Mouse (Mus musculus) urinary bladder, postnatal 36 days (tissue): ENCODE measurements around the gene Nkd2.
A peak's percentile ranks its signal among the peaks of the same experiment; 100 is the strongest.

ENCODE experiments used
- DNase-seq, 2 experiments: peaks; one replicate each; pipeline ENCODE4 v3.0.0; 2022; ENCODE audit warnings: low spot score in 2 of 2, mixed read lengths in 1 of 2

Gene Nkd2

DNA sequence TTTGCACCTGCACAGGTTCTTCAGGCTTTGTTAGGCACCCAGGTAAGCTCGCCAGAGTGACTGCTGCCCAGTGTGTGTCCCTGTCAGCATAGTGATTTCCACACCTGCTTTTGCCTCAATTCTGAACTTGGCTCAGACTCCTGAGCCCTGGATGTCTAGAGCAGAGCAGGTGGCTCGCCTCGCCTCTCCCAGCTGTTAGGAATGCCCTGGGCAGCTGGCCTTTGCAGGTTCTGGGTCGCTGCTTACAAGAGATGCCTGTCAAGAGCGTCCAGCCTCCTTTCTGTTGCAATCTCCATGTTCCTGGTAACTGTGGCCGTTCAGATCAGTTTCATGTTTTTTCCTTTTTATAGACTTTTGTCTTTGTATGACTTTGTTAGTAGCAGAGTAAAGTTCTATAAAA is 31.1 kb downstream of the Nkd2 start:
- DNase-seq: no peak

DNA sequence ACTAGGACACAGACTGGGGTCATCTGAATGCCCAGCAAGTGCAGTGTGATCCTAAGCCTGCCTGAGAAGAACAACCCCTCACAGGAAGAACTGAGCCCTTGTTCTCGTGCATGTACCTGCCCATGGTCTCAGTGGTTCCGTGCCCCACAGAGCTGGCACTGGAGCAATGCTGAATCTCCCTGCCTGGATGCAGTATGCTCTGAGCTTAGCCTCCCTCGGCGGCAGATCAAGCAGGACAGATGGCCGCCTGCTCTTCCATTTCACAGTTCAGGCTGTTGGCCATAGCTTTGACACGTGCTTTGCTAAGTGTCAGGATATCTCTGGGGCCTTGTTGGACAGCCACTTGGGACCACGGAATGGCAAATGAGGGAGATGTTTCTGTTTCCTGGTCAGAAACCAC is 33.2 kb downstream of the Nkd2 start:
- DNase-seq: no peak

DNA sequence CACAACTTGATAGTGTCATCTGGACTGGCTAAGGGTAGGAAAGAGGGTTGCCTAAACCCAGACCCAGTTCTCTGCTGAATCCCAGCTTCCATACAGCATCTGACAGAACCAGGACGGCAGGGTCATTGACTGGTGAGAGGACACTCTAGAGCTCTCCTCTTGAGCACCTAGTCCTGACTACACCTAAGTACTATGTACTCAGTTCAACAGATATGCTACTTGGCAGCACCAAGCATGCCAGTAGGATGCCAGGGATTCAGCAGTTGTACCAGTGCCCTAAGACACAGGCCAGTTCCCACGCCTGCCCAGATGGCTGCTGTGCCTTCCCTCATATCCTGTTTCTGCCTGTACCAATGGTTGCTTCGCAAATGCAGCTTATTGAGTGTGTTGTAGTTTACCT is 34.5 kb downstream of the Nkd2 start:
- no peak for DNase-seq

- DNase-seq: no peak
Observed at GRCm38 (mm10) chr13:73804914-73805313, 42.5 kb downstream of the Nkd2 start.

DNA sequence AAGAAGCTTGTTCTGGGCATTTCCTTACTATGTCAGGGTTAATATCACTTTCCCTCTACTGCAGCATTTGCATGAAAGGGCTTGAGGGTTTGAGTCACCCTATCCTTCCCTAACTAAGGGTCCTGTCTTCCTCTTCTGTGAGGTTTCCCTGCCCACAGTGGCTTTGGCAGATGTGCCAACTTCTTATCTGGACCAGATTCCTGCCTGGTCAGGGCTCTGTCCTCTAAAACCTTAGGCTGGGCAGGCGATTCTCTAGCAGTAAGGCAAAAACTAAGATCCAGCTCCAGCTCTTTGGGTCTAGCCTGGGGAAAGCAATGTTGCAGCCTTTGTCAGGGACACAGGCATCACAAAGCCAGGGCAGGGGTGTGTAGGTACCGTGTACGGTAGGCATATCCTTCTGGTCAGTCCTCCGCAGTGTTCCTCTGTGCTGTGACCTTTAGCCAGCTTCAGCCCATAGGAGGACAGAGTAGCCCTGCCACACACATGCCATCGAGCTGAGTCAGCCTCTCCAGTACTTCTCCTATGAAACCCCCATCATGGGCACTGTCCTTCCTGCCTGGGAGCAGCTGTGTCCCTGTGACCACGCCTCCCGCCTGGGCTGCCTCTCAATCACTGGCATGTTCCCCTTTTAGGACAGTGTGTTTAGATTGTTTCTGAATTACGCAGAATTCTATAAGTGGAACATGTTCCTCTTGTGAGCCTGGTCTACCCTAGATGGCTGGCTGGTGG is 43.8 kb downstream of the Nkd2 start:
- DNase-seq: peak; percentile 28 to 50

DNA sequence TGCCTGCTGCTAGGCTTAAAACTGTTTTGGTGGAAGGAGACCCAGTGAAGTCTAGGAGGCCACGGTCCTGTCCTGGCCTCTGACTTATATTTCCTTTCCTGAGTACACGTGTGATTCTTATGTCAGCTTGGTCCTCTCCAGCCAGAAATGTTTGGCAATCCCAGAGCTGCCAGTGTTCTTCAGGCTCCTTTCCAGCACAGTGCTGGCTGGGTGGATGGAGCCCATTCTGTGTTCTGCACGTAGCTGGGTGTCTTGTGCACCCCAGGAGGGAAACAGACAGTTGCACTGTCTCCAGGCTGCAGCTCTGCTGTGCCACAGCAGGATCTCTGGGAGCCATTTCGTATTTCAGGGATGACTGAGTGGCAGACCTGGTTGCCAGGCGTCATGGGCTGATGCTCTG is 48.3 kb downstream of the Nkd2 start:
- DNase-seq: peak in 1 of 2 experiments; percentile 13

- DNase-seq: no peak
Observed at GRCm38 (mm10) chr13:73793171-73793570, 54.3 kb downstream of the Nkd2 start.

DNA sequence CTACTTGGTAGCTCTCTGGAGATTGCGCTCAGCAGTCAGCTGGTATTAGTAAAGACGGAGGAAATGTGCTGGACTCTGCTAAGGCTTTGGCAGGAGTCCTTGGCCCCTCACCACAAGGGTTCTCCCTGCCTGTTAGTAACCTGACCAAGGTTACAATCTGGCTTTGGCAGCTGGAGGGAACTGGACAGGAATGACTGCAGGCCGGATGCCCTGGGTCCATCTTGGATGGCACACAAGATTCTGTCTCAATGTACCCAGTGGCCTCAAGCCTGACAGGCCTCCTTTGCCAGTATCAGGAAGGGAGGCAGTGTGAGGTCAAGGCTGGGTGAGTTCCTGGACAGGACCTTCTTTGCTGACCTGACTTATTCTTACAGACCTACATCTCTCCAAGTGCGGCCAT is 55.3 kb downstream of the Nkd2 start:
- DNase-seq: peak in 1 of 2 experiments; percentile 23

DNA sequence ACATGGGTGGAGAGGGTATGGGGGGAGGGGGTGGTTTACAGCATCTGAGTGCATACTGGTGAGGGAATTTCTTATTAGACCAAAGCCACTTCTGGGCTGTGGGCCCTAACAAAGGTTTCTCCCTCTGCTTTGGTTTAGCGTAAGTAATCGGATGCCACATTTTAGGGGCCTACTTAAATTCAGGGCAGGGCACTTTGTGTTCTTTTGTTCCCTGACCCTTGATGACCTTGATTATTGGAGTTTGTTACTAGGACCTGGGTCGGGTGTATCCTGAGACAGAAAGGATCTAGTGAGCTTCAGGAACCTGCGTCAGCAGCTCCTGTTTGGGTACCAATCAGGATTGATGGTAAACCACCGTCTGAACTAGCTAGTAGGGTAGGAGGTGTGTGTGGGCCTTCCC is 64.9 kb downstream of the Nkd2 start:
- no peak for DNase-seq

DNA sequence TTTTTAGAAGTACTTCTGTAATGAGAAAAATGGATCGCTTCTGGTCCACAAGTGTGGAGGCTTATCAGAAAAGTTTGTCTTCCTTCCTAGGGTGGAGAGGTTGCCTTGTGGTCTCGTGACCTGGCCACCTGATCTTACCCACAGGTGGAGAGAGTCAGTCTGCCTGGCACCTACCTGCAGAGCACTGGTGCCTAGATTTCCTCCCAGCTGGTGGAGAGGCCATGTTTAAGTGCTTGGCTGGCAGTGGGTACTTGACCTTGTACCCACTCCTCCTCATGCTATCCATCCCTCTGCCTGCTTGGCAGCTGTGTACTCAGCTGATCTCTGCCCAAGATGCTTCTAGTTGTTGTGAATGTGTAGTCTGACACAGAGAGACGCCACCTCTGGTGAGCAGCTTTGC is 69.9 kb downstream of the Nkd2 start:
- DNase-seq: no peak

DNA sequence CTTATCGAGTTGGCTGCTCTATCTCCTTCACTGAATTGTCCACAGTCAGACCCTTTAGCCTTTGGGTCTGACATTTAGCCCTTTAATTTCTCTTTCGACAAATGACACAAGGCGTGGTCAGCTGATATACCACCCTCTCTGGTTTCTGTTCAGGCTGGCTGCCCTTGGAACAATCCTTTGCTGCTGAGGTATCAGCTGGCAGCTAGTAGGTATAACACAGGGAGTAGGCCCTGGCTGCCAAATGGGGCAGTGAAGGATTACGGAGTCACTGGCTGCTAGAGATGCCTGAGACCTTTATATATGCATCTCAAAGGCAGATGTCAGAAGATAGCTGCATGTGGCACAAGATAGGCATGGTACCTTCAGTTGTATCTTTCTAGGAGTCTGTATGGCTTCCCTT is 71.6 kb downstream of the Nkd2 start:
- DNase-seq: no peak

DNA sequence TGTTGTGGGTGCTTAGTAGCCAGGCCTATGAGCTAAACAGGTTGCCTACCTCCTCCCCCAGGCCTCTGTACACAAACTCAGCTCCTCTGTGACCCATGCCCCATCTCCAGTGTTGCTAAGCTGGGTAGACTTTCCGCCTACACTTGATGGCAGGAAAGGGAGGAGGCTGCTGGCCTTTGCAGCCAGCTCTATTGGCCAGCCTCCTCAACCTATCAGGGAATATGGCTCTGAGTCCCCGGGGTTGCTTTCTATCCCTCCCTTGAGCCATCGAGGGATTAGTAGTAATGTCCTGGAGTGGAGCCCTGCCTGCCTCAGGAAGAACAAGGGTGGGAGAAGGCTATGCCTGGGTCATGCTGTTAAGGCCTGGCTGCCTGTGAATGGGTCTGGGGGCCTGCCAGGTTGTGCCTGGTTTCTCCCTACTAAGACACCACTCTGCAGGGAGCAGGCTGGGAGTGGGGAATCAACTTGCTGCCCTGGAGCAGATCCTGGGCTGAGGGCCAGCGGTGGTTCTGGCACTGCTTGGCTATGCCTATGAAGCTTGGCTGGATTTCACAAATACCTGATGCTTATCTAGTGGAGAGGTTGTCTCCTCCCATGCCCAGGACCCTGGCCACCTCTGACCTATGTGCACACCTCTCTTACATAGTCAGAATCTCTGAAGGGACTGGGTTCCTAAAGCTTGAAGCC is 73.8 kb downstream of the Nkd2 start:
- peak in 1 of 2 experiments; percentile 63 for DNase-seq

- no peak for DNase-seq
Observed at GRCm38 (mm10) chr13:73772655-73773054, 74.8 kb downstream of the Nkd2 start.

- DNase-seq: no peak
Observed at GRCm38 (mm10) chr13:73771131-73771530, 76.3 kb downstream of the Nkd2 start.

DNA sequence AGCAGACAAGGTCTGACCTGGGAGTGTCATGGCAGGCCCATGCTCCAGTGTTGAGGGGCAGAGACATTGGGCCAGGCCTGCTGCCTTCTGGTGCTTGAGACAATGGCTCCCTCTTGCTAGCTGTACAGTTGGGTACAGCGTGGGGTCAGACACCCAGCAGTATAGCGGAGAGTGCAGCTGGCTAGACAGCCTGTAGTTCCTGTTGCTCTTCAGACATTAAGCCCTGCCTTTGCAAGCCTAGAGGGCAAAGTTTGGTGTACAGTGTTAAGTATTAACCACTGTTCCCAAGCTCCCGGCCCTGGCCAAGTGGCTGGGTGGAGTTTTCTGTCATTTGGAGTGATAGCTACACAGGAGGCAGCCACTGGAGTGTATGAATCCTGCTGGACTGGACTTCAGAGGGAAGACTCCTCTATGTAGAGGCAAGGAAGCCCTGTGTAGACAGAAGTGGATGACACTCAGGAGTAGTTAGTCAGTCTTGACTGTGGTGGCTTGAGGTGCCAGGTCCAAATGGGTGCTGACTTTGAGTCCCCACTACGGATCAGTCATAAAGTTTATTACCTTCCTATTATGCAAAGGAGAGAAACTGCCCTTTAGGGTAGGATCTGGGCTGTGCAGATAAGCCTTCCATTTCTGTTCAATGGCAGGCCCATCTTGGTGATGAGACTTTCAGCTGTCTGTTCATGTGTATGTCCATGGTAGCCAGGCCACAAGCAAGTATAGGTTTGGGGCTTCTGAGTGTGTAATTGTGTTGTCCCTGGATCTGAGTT is 77.3 kb downstream of the Nkd2 start:
- no peak for DNase-seq
